Comparison of ENCODE assay signal across 23 mouse cellular contexts in the genomic region with DNA sequence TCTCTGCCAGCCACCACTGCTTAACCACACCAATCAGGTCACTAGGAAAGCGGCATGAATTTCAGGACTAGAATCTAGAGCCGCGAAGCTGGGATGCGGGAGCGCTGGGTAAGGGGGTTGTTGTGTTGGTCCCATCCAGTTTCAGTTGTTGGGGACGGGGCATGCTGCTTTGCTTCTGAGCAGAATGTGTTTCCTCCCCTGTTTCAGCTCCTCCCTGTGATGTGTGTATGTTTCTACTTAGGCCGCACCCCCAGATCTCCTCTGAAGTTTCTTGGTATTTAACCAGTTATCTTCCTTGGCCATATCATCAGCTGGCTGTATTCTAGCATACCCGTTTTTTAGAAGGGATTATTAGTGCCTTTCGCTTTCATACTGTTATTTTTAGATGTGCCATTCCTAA. TPM values are rescaled to one million over a fixed set of nuclear protein-coding genes. Genes with fewer than 3 reads are reported as not detected.
DNase-seq lines count a peak whose midpoint lies in the region; ATAC-seq and TF ChIP-seq lines count a peak whose summit lies in the region.
"Had no signal": no experiment of that assay in that cellular context is flagged by ENCODE, and none has a peak within 500 bp of the region (broad histone marks: within the 10 kb centered on the region; RNA-seq: fewer than 3 reads in every experiment).

No protein-coding gene starts in this region.

- no peak for TF ChIP-seq POLR2A in heart, adult 2 months (IDR thresholded peaks at IDR 0.05; ENCODE audit: insufficient read depth, low read depth, low read length)

- no peak overlapping the region for H3K4me3 ChIP-seq in heart, adult 2 months
- H3K4me3 ChIP-seq in heart, embryonic 10.5 days = no peak overlapping the region
- no peak overlapping the region for H3K4me3 ChIP-seq in liver, embryonic 14.5 days (ENCODE audit: insufficient read depth in 1 of 2, low read depth in 2 of 2, low read length in 2 of 2)
- H3K4me3 ChIP-seq in hindbrain, embryonic 16.5 days (ENCODE audit: low read length) = no peak overlapping the region
- H3K4me3 ChIP-seq in midbrain, embryonic 10.5 days = no peak overlapping the region
- H3K4me3 ChIP-seq: hindbrain, embryonic 15.5 days; layer of hippocampus, adult 2 months; midbrain, embryonic 13.5 days; neural tube, embryonic 12.5 days had no signal

- no peak for TF ChIP-seq EP300 in heart, adult 2 months (IDR thresholded peaks at IDR 0.05; ENCODE audit: insufficient read depth, low read depth, low read length)
- no peak for TF ChIP-seq EP300 in liver, embryonic 14.5 days (IDR thresholded peaks at IDR 0.05; ENCODE audit: low read depth)

- H3K4me2 ChIP-seq in liver, embryonic 14.5 days (ENCODE audit: low read depth) = no peak overlapping the region
- no peak overlapping the region for H3K4me2 ChIP-seq in hindbrain, embryonic 16.5 days (ENCODE audit: low read length)
- H3K4me2 ChIP-seq: heart, embryonic 11.5 days; hindbrain, embryonic 15.5 days; liver, embryonic 11.5 days; lung, embryonic 14.5 days; midbrain, embryonic 13.5 days; neural tube, embryonic 12.5 days had no signal

- no peak for TF ChIP-seq CTCF in heart, adult 2 months (IDR thresholded peaks at IDR 0.05)
- TF ChIP-seq CTCF in liver, embryonic 14.5 days (IDR thresholded peaks at IDR 0.05; ENCODE audit: low read depth) = no peak

- H3K27ac ChIP-seq in heart, adult 2 months = peak overlapping the region; percentile 26; the same call in 1 of the 2 replicates
- H3K27ac ChIP-seq in heart, embryonic 10.5 days = no peak overlapping the region
- no peak overlapping the region for H3K27ac ChIP-seq in liver, embryonic 14.5 days
- no peak overlapping the region for H3K27ac ChIP-seq in hindbrain, embryonic 16.5 days (ENCODE audit: low read depth, low read length)
- no peak overlapping the region for H3K27ac ChIP-seq in midbrain, embryonic 10.5 days (replicated peaks)
- H3K27ac ChIP-seq: hindbrain, embryonic 15.5 days; layer of hippocampus, adult 2 months; midbrain, embryonic 13.5 days; neural tube, embryonic 12.5 days had no signal

- no peak overlapping the region for H3K9ac ChIP-seq in heart, adult 2 months (ENCODE audit: low read depth, low read length)
- H3K9ac ChIP-seq in liver, embryonic 14.5 days (replicated peaks) = no peak overlapping the region
- no peak overlapping the region for H3K9ac ChIP-seq in hindbrain, embryonic 16.5 days (ENCODE audit: low read depth, low read length)
- H3K9ac ChIP-seq: forebrain, postnatal 0 days; hindbrain, embryonic 15.5 days; lung, embryonic 14.5 days; midbrain, embryonic 13.5 days; neural tube, embryonic 12.5 days had no signal

- no peak for ATAC-seq in liver, embryonic 14.5 days (ENCODE audit: insufficient read depth)
- no peak for ATAC-seq in hindbrain, embryonic 16.5 days
- ATAC-seq: forebrain, postnatal 0 days; intestine, embryonic 16.5 days; midbrain, embryonic 13.5 days had no signal

- intact Hi-C loops in heart, adult 2 months (cut with DNase I) = no loop called here

- H3K27me3 ChIP-seq in heart, adult 2 months (ENCODE audit: control insufficient read depth, insufficient read depth, low read length) = no peaks in the 10 kb centered on the region
- H3K27me3 ChIP-seq in heart, embryonic 10.5 days (ENCODE audit: insufficient read depth, poor library complexity, severe bottlenecking) = no peaks in the 10 kb centered on the region
- H3K27me3 ChIP-seq in liver, embryonic 14.5 days (ENCODE audit: control insufficient read depth, insufficient read depth, low read length) = no peaks in the 10 kb centered on the region
- no peaks in the 10 kb centered on the region for H3K27me3 ChIP-seq in hindbrain, embryonic 16.5 days (replicated peaks; ENCODE audit: control insufficient read depth, insufficient read depth, low read length)
- no peaks in the 10 kb centered on the region for H3K27me3 ChIP-seq in midbrain, embryonic 10.5 days (ENCODE audit: low read depth, poor library complexity, severe bottlenecking)
- H3K27me3 ChIP-seq: hindbrain, embryonic 15.5 days; midbrain, embryonic 13.5 days; neural tube, embryonic 12.5 days had no signal

- WGBS in heart, adult 2 months = 86% methylated on average over 9 of the region's 9 CpGs
- 80% methylated on average over 9 of the region's 9 CpGs for WGBS in heart, embryonic 10.5 days
- 75% methylated on average over 9 of the region's 9 CpGs for WGBS in liver, embryonic 14.5 days (ENCODE audit: insufficient replicate concordance)
- 95% methylated on average over 9 of the region's 9 CpGs for WGBS in hindbrain, embryonic 16.5 days
- 93% methylated on average over 9 of the region's 9 CpGs for WGBS in midbrain, embryonic 10.5 days

- no peaks in the 10 kb centered on the region for H3K36me3 ChIP-seq in heart, adult 2 months (ENCODE audit: control insufficient read depth, insufficient read depth, low read length)
- peaks cover 22% of the 10 kb centered on the region for H3K36me3 ChIP-seq in heart, embryonic 10.5 days
- H3K36me3 ChIP-seq in liver, embryonic 14.5 days (replicated peaks; ENCODE audit: control insufficient read depth, insufficient read depth, low read depth) = no peaks in the 10 kb centered on the region
- H3K36me3 ChIP-seq in hindbrain, embryonic 16.5 days (ENCODE audit: control insufficient read depth, insufficient read depth, low read length) = no peaks in the 10 kb centered on the region
- H3K36me3 ChIP-seq in midbrain, embryonic 10.5 days = peaks cover 79% of the 10 kb centered on the region
- H3K36me3 ChIP-seq: hindbrain, embryonic 15.5 days had no signal

- H3K9me3 ChIP-seq in heart, embryonic 10.5 days = no peaks in the 10 kb centered on the region
- no peaks in the 10 kb centered on the region for H3K9me3 ChIP-seq in liver, embryonic 14.5 days (ENCODE audit: control insufficient read depth, low read length)
- no peaks in the 10 kb centered on the region for H3K9me3 ChIP-seq in hindbrain, embryonic 16.5 days (ENCODE audit: control insufficient read depth, low read length)
- H3K9me3 ChIP-seq in midbrain, embryonic 10.5 days (replicated peaks) = 0 out of 2 replicates have a peak, but pooled peaks cover 4% of the 10 kb centered on the region
- H3K9me3 ChIP-seq: hindbrain, embryonic 15.5 days; midbrain, embryonic 13.5 days; neural tube, embryonic 12.5 days had no signal

- H3K4me1 ChIP-seq in heart, adult 2 months (ENCODE audit: control insufficient read depth, insufficient read depth, low read length) = peaks cover 6% of the 10 kb centered on the region
- H3K4me1 ChIP-seq in heart, embryonic 10.5 days = 0 out of 2 replicates have a peak, but pooled peaks cover 5% of the 10 kb centered on the region
- no peaks in the 10 kb centered on the region for H3K4me1 ChIP-seq in liver, embryonic 14.5 days (replicated peaks; ENCODE audit: control insufficient read depth in 2 of 2, insufficient read depth in 2 of 2, low read length in 1 of 2)
- H3K4me1 ChIP-seq in hindbrain, embryonic 16.5 days (ENCODE audit: control insufficient read depth, insufficient read depth, low read depth, low read length) = no peaks in the 10 kb centered on the region
- H3K4me1 ChIP-seq in midbrain, embryonic 10.5 days = no peaks in the 10 kb centered on the region
- H3K4me1 ChIP-seq: hindbrain, embryonic 15.5 days; midbrain, embryonic 13.5 days; neural tube, embryonic 12.5 days had no signal

- H3K79me2 ChIP-seq in heart, adult 2 months (replicated peaks; ENCODE audit: control insufficient read depth, insufficient read depth, low read length) = no peaks in the 10 kb centered on the region

- DNase-seq in heart, adult 2 months = no peak
- no peak for DNase-seq in heart, embryonic 10.5 days (ENCODE audit: low spot score)
- DNase-seq in liver, embryonic 14.5 days (ENCODE audit: low read depth in 3 of 3, low spot score in 3 of 3) = peak in 2 of 3 experiments; percentile 10 to 28
- DNase-seq in liver (no peak), MEL-GATA-1-ER (ENCODE audit: extremely low read depth, low read depth) (peak; percentile 63)
- no peak for DNase-seq in midbrain, embryonic 10.5 days (ENCODE audit: low spot score)
- DNase-seq: adrenal gland, adult 2 months; cerebellum, adult 11-12 months; cerebellum, postnatal 10 days; forebrain, postnatal 0 days; gastrocnemius, postnatal 36 days; kidney, adult 9 months; lung, embryonic 14.5 days; right cerebral cortex, postnatal 25 days; thymus, adult 18-20 months had no signal

RNA-seq across cellular contexts. Expression of a gene that starts 29.9 kb away (rescaled TPM):
- total RNA-seq in heart, adult 2 months (2021) = under 1 TPM; 0.14 to 0.16 TPM
- 0.08 and 0.09 TPM in 2 replicates for polyA plus RNA-seq in heart, adult 2 months (2012; rRNA removed)
- polyA plus RNA-seq in heart, embryonic 10.5 days (2016; fragmentation: Nextera tagmentation; extraction: Ambion mirVana) = 6.8 and 7.1 TPM in 2 replicates
- 0.23 and 0.37 TPM in 2 replicates for polyA plus RNA-seq in liver, embryonic 14.5 days (2012; rRNA removed)
- polyA plus RNA-seq in liver, embryonic 14.5 days (2014; fragmentation: Nextera tagmentation; extraction: Ambion mirVana) = 0.93 and 1.3 TPM in 2 replicates
- 3.7 and 4.4 TPM in 2 replicates for polyA plus RNA-seq in hindbrain, embryonic 16.5 days (2015; fragmentation: Nextera tagmentation; extraction: Ambion mirVana)
- 21.5 and 21.6 TPM in 2 replicates for polyA plus RNA-seq in midbrain, embryonic 10.5 days (2016; fragmentation: Nextera tagmentation; extraction: Ambion mirVana)
- polyA plus RNA-seq: adrenal gland, adult 2 months had no signal

Comparison
In these comparisons a context has a peak if more than half of its experiments do, and no peak if none do; other contexts are left out.
1. DNase-seq: peak in liver, embryonic 14.5 days (2 of 3) and MEL-GATA-1-ER (single experiment); none in heart, adult 2 months (0 of 2), heart, embryonic 10.5 days (single experiment), liver (single experiment) and midbrain, embryonic 10.5 days (single experiment).